Mouse (Mus musculus): ENCODE results near the gene Dnhd1. TPM values are rescaled to one million over a fixed set of nuclear protein-coding genes. Genes with fewer than 3 reads are reported as not detected.
"Not testable (repeated sequence)": the region's sequence is repeated elsewhere in the genome, so short reads cannot be mapped to it uniquely, and the experiment has no call there.

Dnhd1 gene
- polyA plus RNA-seq, 1 experiment: 5.1 TPM

DNA sequence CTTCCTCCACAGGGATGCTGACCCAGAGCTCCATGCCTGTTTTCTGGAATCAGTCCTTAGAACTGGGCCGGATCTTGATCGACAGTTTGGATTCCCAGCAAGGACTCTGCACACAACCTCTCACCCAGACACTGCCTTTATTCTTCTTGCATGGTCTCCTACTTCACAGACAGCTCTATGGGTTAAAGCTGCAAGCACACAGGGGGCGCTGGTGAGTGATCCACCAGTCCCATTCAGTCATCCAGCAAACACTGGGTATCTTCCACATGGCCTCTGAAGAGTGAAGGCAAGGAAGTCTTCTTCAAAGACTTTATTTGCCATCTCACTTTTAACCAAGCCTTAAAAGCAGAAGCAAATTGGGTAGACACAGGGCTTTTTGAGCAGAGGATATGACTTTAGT lies 64.7 kb downstream of the Dnhd1 start:
- no peaks in the 10 kb centered on the region; the same call in 1 of the 2 replicates for H3K4me1 ChIP-seq (ENCODE audit: control insufficient read depth, insufficient read depth, low read length)
- H3K4me3 ChIP-seq (replicated peaks; ENCODE audit: insufficient read depth, low read depth, low read length): no peak overlapping the region
- WGBS: 55% methylated on average over 3 of the region's 3 CpGs
- no peak for DNase-seq
- H3K27me3 ChIP-seq (ENCODE audit: control insufficient read depth, insufficient read depth, low read length): no peaks in the 10 kb centered on the region
- H3K27ac ChIP-seq (ENCODE audit: insufficient read depth, low read length): no peak overlapping the region
- TF ChIP-seq CTCF (IDR thresholded peaks at IDR 0.05; ENCODE audit: borderline replicate concordance, insufficient read depth, low read depth, low read length) (no peak), POLR2A (IDR thresholded peaks at IDR 0.05; ENCODE audit: borderline replicate concordance, insufficient read depth, low read length) (no peak)

- 59% methylated on average over 2 of the region's 2 CpGs for WGBS
- DNase-seq: no peak
These were observed 71.3 kb downstream of the Dnhd1 start for GRCm38 (mm10) chr7:105721916-105722315.

DNA sequence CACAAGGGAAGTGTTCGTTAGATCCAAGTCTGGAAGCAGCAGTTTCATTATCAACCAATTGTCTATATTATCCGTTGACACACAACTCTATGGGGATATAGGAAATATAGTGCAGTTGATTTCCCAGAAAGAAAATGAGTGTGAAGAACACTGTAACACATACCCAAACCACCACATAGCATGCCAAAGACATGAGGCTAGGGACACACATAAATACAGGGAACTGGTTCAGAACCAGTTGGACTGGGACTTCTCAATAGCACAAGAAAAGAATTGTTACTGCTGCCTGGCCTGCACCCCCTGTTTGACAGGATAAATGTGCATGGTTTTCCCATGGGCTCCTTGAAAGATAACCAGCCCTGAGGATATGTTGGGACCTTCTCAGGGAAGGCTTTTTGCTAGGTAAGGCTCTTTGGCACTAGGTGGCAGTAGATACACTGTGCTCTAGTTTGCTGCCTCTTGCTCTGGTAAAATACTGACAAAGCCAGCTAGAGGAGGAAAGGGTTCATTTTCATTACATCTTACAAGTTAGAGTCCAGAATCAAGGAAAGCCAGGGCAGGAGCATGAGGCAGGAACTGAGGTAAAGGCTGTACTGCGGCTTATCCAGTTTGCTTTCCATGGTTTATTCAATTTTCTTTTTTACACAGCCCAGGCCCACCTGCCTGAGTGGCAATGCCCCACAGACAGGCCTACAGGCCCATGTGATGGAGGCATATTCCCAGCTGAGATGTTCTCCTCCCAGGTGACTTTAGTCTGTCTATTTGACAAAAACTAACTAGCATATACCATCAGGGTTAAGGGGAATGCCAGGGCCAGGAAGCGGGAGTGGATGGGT lies 75.7 kb downstream of the Dnhd1 start:
- 82% methylated on average over 4 of the region's 4 CpGs for WGBS

More at GRCm38 (mm10) chr7:105721916-105722315, 71.3 kb downstream of the Dnhd1 start:
- Histone ChIP-seq H3K4me3 (replicated peaks; ENCODE audit: insufficient read depth, low read depth, low read length) (no peak overlapping the region), H3K27ac (ENCODE audit: insufficient read depth, low read length) (no peak overlapping the region), H3K4me1 (ENCODE audit: control insufficient read depth, insufficient read depth, low read length) (0 out of 2 replicates have a peak, but pooled peaks cover 3% of the 10 kb centered on the region), H3K27me3 (ENCODE audit: control insufficient read depth, insufficient read depth, low read length) (no peaks in the 10 kb centered on the region)
- no peak for TF ChIP-seq CTCF (IDR thresholded peaks at IDR 0.05; ENCODE audit: borderline replicate concordance, insufficient read depth, low read depth, low read length)
- TF ChIP-seq POLR2A (IDR thresholded peaks at IDR 0.05; ENCODE audit: borderline replicate concordance, insufficient read depth, low read length): no peak

GRCm38 (mm10) chr7:105726980-105727325 lies 76.3 kb downstream of the Dnhd1 start:
- 97% methylated on average over 4 of the region's 4 CpGs for WGBS
- TF ChIP-seq POLR2A (IDR thresholded peaks at IDR 0.05; ENCODE audit: borderline replicate concordance, insufficient read depth, low read length) (no peak), CTCF (IDR thresholded peaks at IDR 0.05; ENCODE audit: borderline replicate concordance, insufficient read depth, low read depth, low read length) (no peak)
- Histone ChIP-seq H3K27ac (ENCODE audit: insufficient read depth, low read length) (no peak overlapping the region), H3K4me3 (replicated peaks; ENCODE audit: insufficient read depth, low read depth, low read length) (no peak overlapping the region), H3K27me3 (ENCODE audit: control insufficient read depth, insufficient read depth, low read length) (no peaks in the 10 kb centered on the region), H3K4me1 (ENCODE audit: control insufficient read depth, insufficient read depth, low read length) (peaks cover 3% of the 10 kb centered on the region; the same call in 1 of the 2 replicates)
- DNase-seq: no peak

More for the DNA sequence above, 75.7 kb downstream of the Dnhd1 start:
- TF ChIP-seq POLR2A (IDR thresholded peaks at IDR 0.05; ENCODE audit: borderline replicate concordance, insufficient read depth, low read length) (no peak), CTCF (IDR thresholded peaks at IDR 0.05; ENCODE audit: borderline replicate concordance, insufficient read depth, low read depth, low read length) (peak; percentile 68)
- Histone ChIP-seq H3K27ac (ENCODE audit: insufficient read depth, low read length) (no peak overlapping the region), H3K27me3 (ENCODE audit: control insufficient read depth, insufficient read depth, low read length) (no peaks in the 10 kb centered on the region), H3K4me3 (replicated peaks; ENCODE audit: insufficient read depth, low read depth, low read length) (no peak overlapping the region), H3K4me1 (ENCODE audit: control insufficient read depth, insufficient read depth, low read length) (peaks cover 3% of the 10 kb centered on the region; the same call in 1 of the 2 replicates)
- peak; percentile 48 to 68 for DNase-seq

- peak in 1 of 2 experiments; percentile 44 for DNase-seq
- Histone ChIP-seq H3K27me3 (ENCODE audit: control insufficient read depth, insufficient read depth, low read length) (no peaks in the 10 kb centered on the region), H3K27ac (ENCODE audit: insufficient read depth, low read length) (peak overlapping the region; percentile 26; the same call in 1 of the 2 replicates), H3K4me1 (ENCODE audit: control insufficient read depth, insufficient read depth, low read length) (peaks cover 3% of the 10 kb centered on the region; the same call in 1 of the 2 replicates), H3K4me3 (replicated peaks; ENCODE audit: insufficient read depth, low read depth, low read length) (no peak overlapping the region)
- WGBS: 31% methylated on average over 6 of the region's 6 CpGs
- TF ChIP-seq CTCF (IDR thresholded peaks at IDR 0.05; ENCODE audit: borderline replicate concordance, insufficient read depth, low read depth, low read length): no peak
- no peak for TF ChIP-seq POLR2A (IDR thresholded peaks at IDR 0.05; ENCODE audit: borderline replicate concordance, insufficient read depth, low read length)
These were observed 78.2 kb downstream of the Dnhd1 start for GRCm38 (mm10) chr7:105728701-105729428.

DNA sequence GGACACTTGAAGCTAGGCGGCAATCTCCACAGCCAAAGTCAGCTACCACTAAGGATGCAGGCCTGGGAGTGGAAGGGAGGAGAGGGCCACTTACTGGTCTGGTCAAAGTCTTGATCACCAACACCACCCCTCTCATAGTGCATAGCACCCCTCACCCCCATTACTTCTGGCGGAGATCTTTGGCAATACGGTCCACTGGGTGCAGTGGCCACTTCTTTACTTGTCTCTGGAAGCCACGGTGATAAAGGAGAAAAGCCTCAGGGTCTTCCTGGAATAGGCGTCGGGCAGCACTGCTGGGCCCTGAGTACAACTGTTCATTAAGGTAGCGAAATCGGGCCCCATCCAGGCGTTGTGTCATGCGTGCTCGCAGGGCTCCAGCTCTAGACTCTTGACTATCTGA lies 83.2 kb downstream of the Dnhd1 start:
- H3K4me1 ChIP-seq (ENCODE audit: control insufficient read depth, insufficient read depth, low read length): no peaks in the 10 kb centered on the region; the same call in none of the 2 replicates
- no peaks in the 10 kb centered on the region for H3K27me3 ChIP-seq (ENCODE audit: control insufficient read depth, insufficient read depth, low read length)
- no peak overlapping the region for H3K27ac ChIP-seq (ENCODE audit: insufficient read depth, low read length)
- TF ChIP-seq POLR2A (IDR thresholded peaks at IDR 0.05; ENCODE audit: borderline replicate concordance, insufficient read depth, low read length) (no peak), CTCF (IDR thresholded peaks at IDR 0.05; ENCODE audit: borderline replicate concordance, insufficient read depth, low read depth, low read length) (no peak)
- 96% methylated on average over 11 of the region's 11 CpGs for WGBS
- no peak overlapping the region for H3K4me3 ChIP-seq (replicated peaks; ENCODE audit: insufficient read depth, low read depth, low read length)
- no peak for DNase-seq

GRCm38 (mm10) chr7:105734826-105735225 lies 84.2 kb downstream of the Dnhd1 start:
- no peak for DNase-seq
- TF ChIP-seq POLR2A (IDR thresholded peaks at IDR 0.05; ENCODE audit: borderline replicate concordance, insufficient read depth, low read length) (no peak), CTCF (IDR thresholded peaks at IDR 0.05; ENCODE audit: borderline replicate concordance, insufficient read depth, low read depth, low read length) (no peak)
- 77% methylated on average over 8 of the region's 8 CpGs for WGBS
- no peaks in the 10 kb centered on the region for H3K27me3 ChIP-seq (ENCODE audit: control insufficient read depth, insufficient read depth, low read length)
- no peak overlapping the region for H3K4me3 ChIP-seq (replicated peaks; ENCODE audit: insufficient read depth, low read depth, low read length)
- no peak overlapping the region for H3K27ac ChIP-seq (ENCODE audit: insufficient read depth, low read length)
- no peaks in the 10 kb centered on the region; the same call in 1 of the 2 replicates for H3K4me1 ChIP-seq (ENCODE audit: control insufficient read depth, insufficient read depth, low read length)

GRCm38 (mm10) chr7:105735464-105735863 lies 84.8 kb downstream of the Dnhd1 start:
- not testable (repeated sequence) for H3K27me3 ChIP-seq (ENCODE audit: control insufficient read depth, insufficient read depth, low read length); DNase-seq; H3K27ac ChIP-seq (ENCODE audit: insufficient read depth, low read length); H3K4me1 ChIP-seq (ENCODE audit: control insufficient read depth, insufficient read depth, low read length)
- WGBS: 42% methylated on average over 4 of the region's 4 CpGs
- peak overlapping the region; percentile 50 for H3K4me3 ChIP-seq (replicated peaks; ENCODE audit: insufficient read depth, low read depth, low read length)
